Mouse (Mus musculus) liver, embryonic 14.5 days (tissue): ENCODE data around the gene Kcnj6.

Source experiments
- CTCF ChIP-seq: IDR thresholded peaks from 2 replicates; pipeline ENCODE4 v1.5.1; 2016; ENCODE audit warnings: antibody characterized with exemption, low read depth, control low read depth
- EP300 ChIP-seq: IDR thresholded peaks from 2 replicates; pipeline ENCODE4 v1.6.1; 2016; ENCODE audit warnings: antibody characterized with exemption, low read depth

DNA sequence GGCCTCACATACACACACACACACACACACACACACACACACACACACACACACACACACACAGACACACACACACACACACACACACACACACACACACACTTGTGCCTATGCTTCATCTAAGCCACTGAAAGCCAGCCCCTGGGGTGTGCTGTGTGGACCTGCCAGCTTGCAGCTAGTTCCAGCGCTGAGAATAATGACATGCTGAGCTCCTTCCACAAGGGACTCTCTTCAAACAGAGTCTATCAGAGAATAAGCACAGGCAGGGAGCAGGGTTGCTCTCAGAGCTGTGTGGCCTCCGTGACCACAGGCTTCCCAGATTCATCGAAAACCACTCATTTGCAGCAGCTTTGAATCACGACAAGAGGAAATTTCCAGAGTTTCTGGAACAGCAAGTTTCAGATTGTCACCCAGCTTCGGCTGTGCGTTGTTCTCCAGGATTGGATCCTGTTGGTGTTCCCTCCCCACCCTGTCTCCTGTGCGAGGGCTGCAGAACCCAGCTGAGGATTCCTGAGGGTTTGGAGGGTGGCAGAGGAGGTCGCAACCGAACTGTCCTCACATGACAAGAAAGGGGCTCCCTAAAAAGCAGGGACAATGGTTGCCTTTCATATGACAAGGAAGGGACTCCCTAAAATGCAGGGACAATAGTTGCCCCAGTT is 124.8 kb downstream of the Kcnj6 start:
- no peak for TF ChIP-seq CTCF
- no peak for TF ChIP-seq EP300
